Mouse (Mus musculus) heart, embryonic 11.5 days (tissue): ENCODE data around the gene Rpl18a. TPM values are rescaled to one million over a fixed set of nuclear protein-coding genes. Genes with fewer than 3 reads are reported as not detected.

Experiments used
- ATAC-seq: fragments of 200-750 bp; cut with Nextera tagmentation; replicated peaks from 2 replicates; pipeline ENCODE4 v1.8.0; 2017; ENCODE audit warnings: moderate library complexity; ENCODE audit not compliant: insufficient number of reproducible peaks, low FRiP score, low TSS enrichment
- H3K27ac ChIP-seq: fragments of 300-500 bp; sonication (generic); 2 replicates; pipeline ENCODE4 v1.5.1; 2014; ENCODE audit warnings: mild to moderate bottlenecking, low read depth, low read length
- H3K27me3 ChIP-seq: fragments of 300-500 bp; sonication (generic); 2 replicates; pipeline ENCODE4 v1.6.1; 2014; ENCODE audit warnings: mild to moderate bottlenecking, low read length, mixed read lengths; ENCODE audit not compliant: control insufficient read depth, insufficient read depth
- H3K36me3 ChIP-seq: fragments of 300-500 bp; sonication (generic); 2 replicates; pipeline ENCODE4 v1.6.1; 2014; ENCODE audit warnings: mild to moderate bottlenecking, low read length, moderate library complexity, mixed read lengths; ENCODE audit not compliant: control insufficient read depth, insufficient read depth
- H3K4me1 ChIP-seq: fragments of 300-500 bp; sonication (generic); 2 replicates; pipeline ENCODE4 v1.6.1; 2014; ENCODE audit warnings: low read length; ENCODE audit not compliant: control insufficient read depth, insufficient read depth
- H3K4me2 ChIP-seq: fragments of 300-500 bp; sonication (generic); 2 replicates; pipeline ENCODE4 v1.6.1; 2014; ENCODE audit warnings: mild to moderate bottlenecking, moderate library complexity
- H3K4me3 ChIP-seq: fragments of 300-500 bp; sonication (generic); 2 replicates; pipeline ENCODE4 v1.5.1; 2014; ENCODE audit warnings: low read depth, low read length
- H3K9ac ChIP-seq: fragments of 300-500 bp; sonication (generic); 2 replicates; pipeline ENCODE4 v1.6.1; 2014; ENCODE audit warnings: mild to moderate bottlenecking, low read depth, low read length, moderate library complexity
- H3K9me3 ChIP-seq: fragments of 300-500 bp; sonication (generic); replicated peaks from 2 replicates; pipeline ENCODE4 v1.6.1; 2016; ENCODE audit warnings: low read length; ENCODE audit not compliant: control insufficient read depth
- WGBS: fragments of 180-500 bp; shearing (Covaris S2); extraction: QIAGEN DNeasy Blood & Tissue Kit; methylation state at CpG from one replicate; pipeline ENCODE4 v1.1.7; 2014; ENCODE audit not compliant: insufficient replicate concordance; 5-methylcytosine and 5-hydroxymethylcytosine counted together
- polyA plus RNA-seq: library from polyadenylated mRNA; unstranded; fragments of >200 nt; fragmentation: Nextera tagmentation; extraction: Ambion mirVana; gene quantifications from 2 replicates; pipeline ENCODE4 v1.2.1, GENCODE M21; 2014

Gene Rpl18a
- polyA plus RNA-seq, 1 experiment from 2014 or later = 3,146 TPM

GRCm38 (mm10) chr8:70871195-70871807 is 25.9 kb downstream of the Rpl18a start:
- ATAC-seq = no peak
- Histone ChIP-seq H3K4me1 (peaks cover 17% of the 10 kb centered on the region), H3K4me2 (no peak overlapping the region), H3K27ac (peak overlapping the region; percentile 30; the same call in 1 of the 2 replicates), H3K9me3 (no peaks in the 10 kb centered on the region), H3K36me3 (no peaks in the 10 kb centered on the region), H3K9ac (no peak overlapping the region), H3K4me3 (no peak overlapping the region), H3K27me3 (no peaks in the 10 kb centered on the region)
- WGBS = 80% methylated on average over 5 of the region's 5 CpGs

- H3K9me3 ChIP-seq = no peaks in the 10 kb centered on the region
- H3K4me1 ChIP-seq = peaks cover 25% of the 10 kb centered on the region
- H3K4me3 ChIP-seq = no peak overlapping the region
- no peak overlapping the region for H3K9ac ChIP-seq
- no peak; the same call in 1 of the 2 replicates for ATAC-seq
- H3K27ac ChIP-seq = no peak overlapping the region
- peaks cover under 1% of the 10 kb centered on the region for H3K27me3 ChIP-seq
- no peaks in the 10 kb centered on the region for H3K36me3 ChIP-seq
- WGBS = 47% methylated on average over 16 of the region's 16 CpGs
- no peak overlapping the region for H3K4me2 ChIP-seq
These were observed 27.6 kb downstream of the Rpl18a start for GRCm38 (mm10) chr8:70869601-70870041.

- no peaks in the 10 kb centered on the region for H3K9me3 ChIP-seq
- WGBS = 49% methylated on average over 5 of the region's 5 CpGs
- peaks cover 5% of the 10 kb centered on the region for H3K27me3 ChIP-seq
- ATAC-seq = no peak
- peak overlapping the region; percentile 52; the same call in 1 of the 2 replicates for H3K4me2 ChIP-seq
- H3K9ac ChIP-seq = 0 out of 2 replicates have a peak overlapping the region, but pooled peaks have one; percentile 23
- H3K4me1 ChIP-seq = peaks cover 29% of the 10 kb centered on the region
- H3K4me3 ChIP-seq = no peak overlapping the region
- no peak overlapping the region for H3K27ac ChIP-seq
- no peaks in the 10 kb centered on the region for H3K36me3 ChIP-seq
These were observed 28.0 kb downstream of the Rpl18a start for GRCm38 (mm10) chr8:70869199-70869571.

- Histone ChIP-seq H3K4me1 (peaks cover 34% of the 10 kb centered on the region), H3K36me3 (no peaks in the 10 kb centered on the region), H3K9me3 (no peaks in the 10 kb centered on the region), H3K4me2 (peak overlapping the region; percentile 52), H3K9ac (0 out of 2 replicates have a peak overlapping the region, but pooled peaks have one; percentile 23), H3K4me3 (0 out of 2 replicates have a peak overlapping the region, but pooled peaks have one; percentile 0), H3K27me3 (peaks cover 9% of the 10 kb centered on the region), H3K27ac (no peak overlapping the region)
- ATAC-seq = no peak
- WGBS = 24% methylated on average over 40 of the region's 40 CpGs
These were observed 28.5 kb downstream of the Rpl18a start for GRCm38 (mm10) chr8:70868559-70869198.

GRCm38 (mm10) chr8:70866566-70866965 is 30.6 kb downstream of the Rpl18a start:
- Histone ChIP-seq H3K4me2 (peak overlapping the region; percentile 88; the same call in 1 of the 2 replicates), H3K4me3 (no peak overlapping the region), H3K4me1 (peaks cover 45% of the 10 kb centered on the region), H3K27ac (no peak overlapping the region), H3K9ac (no peak overlapping the region), H3K27me3 (peaks cover 30% of the 10 kb centered on the region), H3K9me3 (no peaks in the 10 kb centered on the region), H3K36me3 (no peaks in the 10 kb centered on the region)
- 80% methylated on average over 7 of the region's 7 CpGs for WGBS
- no peak for ATAC-seq

GRCm38 (mm10) chr8:70866001-70866520 is 31.2 kb downstream of the Rpl18a start:
- peak overlapping the region; percentile 61 for H3K4me3 ChIP-seq
- peaks cover 34% of the 10 kb centered on the region for H3K27me3 ChIP-seq
- H3K9me3 ChIP-seq = no peaks in the 10 kb centered on the region
- no peak for ATAC-seq
- peaks cover 43% of the 10 kb centered on the region for H3K4me1 ChIP-seq
- peak overlapping the region; percentile 54; the same call in 1 of the 2 replicates for H3K9ac ChIP-seq
- peak overlapping the region; percentile 88 for H3K4me2 ChIP-seq
- H3K27ac ChIP-seq = peak overlapping the region; percentile 50; the same call in 1 of the 2 replicates
- WGBS = 11% methylated on average over 12 of the region's 12 CpGs
- H3K36me3 ChIP-seq = no peaks in the 10 kb centered on the region

- no peaks in the 10 kb centered on the region for H3K9me3 ChIP-seq
- no peaks in the 10 kb centered on the region for H3K36me3 ChIP-seq
- H3K4me3 ChIP-seq = peak overlapping the region; percentile 61
- H3K4me1 ChIP-seq = peaks cover 42% of the 10 kb centered on the region
- peak overlapping the region; percentile 74 for H3K27ac ChIP-seq
- WGBS = under 1% methylated on average over 46 of the region's 46 CpGs
- H3K4me2 ChIP-seq = peak overlapping the region; percentile 88
- peak overlapping the region; percentile 63 for H3K9ac ChIP-seq
- H3K27me3 ChIP-seq = peaks cover 34% of the 10 kb centered on the region
- ATAC-seq = peak; percentile 83
These were observed 31.7 kb downstream of the Rpl18a start for GRCm38 (mm10) chr8:70865350-70866000.

- H3K4me2 ChIP-seq = peak overlapping the region; percentile 88
- H3K27me3 ChIP-seq = peaks cover 34% of the 10 kb centered on the region
- no peaks in the 10 kb centered on the region for H3K36me3 ChIP-seq
- 2% methylated on average over 24 of the region's 24 CpGs for WGBS
- H3K9me3 ChIP-seq = no peaks in the 10 kb centered on the region
- peak overlapping the region; percentile 61 for H3K4me3 ChIP-seq
- ATAC-seq = 0 out of 2 replicates have a peak, but pooled peaks have one; percentile 11
- H3K4me1 ChIP-seq = peaks cover 42% of the 10 kb centered on the region
- peak overlapping the region; percentile 74 for H3K27ac ChIP-seq
- H3K9ac ChIP-seq = peak overlapping the region; percentile 63
These were observed 32.4 kb downstream of the Rpl18a start for GRCm38 (mm10) chr8:70864712-70865221.
